Mouse (Mus musculus) regulatory T cell (primary cell): ENCODE results near the gene Vstm2a.

ENCODE experiments used
- in situ Hi-C: fragments of 300-600 bp; cut with MboI, MseI; formaldehyde crosslinking; loops from one replicate; pipeline ENCODE4 v1.15.1; 2025; ENCODE audit warnings: high pct_unique_total_duplicates

Vstm2a gene

DNA sequence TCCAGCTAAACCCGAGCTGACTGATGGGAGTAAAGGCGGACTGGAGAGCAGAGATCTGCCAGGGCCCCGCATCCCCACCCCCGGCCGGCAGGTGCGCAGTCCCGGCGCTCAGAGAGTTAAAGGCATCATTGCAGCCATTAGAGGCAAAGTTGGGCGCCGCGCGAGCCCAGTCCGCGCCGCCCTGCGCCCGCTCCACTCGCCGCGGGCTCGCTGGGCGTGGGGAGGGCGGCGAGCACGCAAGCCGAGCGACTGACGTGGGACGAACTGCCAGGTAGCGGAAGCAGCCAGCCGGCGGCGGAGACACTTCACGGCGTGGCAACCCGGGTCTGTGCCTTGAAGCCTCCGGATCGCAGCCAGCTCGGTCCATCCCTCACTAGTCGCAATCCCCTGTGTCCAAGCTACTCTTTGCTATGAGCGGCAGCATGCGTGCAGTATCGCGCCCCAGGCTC is at the start of gene Vstm2a:
Gene Vstm2a (plus strand): TSS at position 252 of the 449 bp plus-strand sequence.
- in situ Hi-C loops = no loop called here

DNA sequence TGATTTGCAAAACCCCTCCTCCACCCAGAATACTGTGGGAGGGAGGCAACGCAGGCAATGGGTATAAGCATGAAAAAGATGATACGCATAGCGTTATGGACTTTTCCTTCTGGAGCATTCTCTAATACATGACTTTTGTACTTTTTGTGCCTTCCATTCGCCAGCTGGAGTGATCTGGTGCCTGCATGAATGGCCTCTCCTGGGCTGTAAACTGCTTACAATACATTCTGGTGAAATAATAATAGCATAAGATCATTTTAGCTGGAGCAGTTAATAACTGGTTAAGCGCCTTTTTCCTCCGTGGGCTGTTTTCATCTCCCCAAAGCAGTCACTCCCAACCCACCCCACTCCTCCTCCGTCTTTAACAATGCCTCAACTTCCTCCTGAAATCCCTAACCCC is 513 bp upstream of the Vstm2a start:
- in situ Hi-C loops = no loop called here

DNA sequence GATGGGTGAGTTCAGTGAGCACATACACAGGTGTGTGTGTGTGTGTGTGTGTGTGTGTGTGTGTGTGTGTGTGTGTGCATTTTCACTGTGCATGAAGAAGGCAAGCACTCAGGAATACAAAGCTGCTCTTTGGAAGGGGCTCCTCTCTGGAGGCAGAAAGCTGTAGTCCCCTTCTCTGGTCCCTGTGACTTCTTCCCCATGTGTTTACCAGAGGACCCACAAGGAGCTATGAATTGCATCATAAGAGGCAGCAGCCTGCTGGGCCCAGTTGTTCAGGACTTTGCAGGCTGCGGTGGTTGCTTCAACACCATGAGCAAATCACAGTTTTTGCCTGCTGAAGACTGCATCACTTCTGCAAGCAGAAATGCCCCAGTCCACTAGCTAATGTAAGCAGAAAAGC is 776 bp downstream of the Vstm2a start:
- in situ Hi-C loops = no loop called here

DNA sequence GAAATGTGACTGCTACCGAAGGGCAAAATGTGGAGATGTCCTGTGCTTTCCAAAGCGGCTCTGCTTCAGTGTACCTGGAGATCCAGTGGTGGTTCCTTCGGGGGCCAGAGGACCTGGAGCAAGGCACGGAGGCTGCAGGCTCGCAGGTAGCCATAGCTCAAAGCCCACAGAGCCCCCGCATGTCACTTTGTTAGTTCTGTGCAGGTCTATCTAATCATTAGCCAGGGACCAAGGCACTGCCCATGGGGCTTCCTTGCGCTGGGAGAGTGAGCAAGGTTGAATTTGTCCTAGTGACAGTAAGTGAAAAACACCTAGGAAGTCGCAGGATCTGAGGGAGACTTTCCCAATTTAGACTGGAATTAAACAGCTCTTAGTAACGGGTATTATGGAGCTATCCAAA is 2.4 kb downstream of the Vstm2a start:
- in situ Hi-C loops = no loop called here

DNA sequence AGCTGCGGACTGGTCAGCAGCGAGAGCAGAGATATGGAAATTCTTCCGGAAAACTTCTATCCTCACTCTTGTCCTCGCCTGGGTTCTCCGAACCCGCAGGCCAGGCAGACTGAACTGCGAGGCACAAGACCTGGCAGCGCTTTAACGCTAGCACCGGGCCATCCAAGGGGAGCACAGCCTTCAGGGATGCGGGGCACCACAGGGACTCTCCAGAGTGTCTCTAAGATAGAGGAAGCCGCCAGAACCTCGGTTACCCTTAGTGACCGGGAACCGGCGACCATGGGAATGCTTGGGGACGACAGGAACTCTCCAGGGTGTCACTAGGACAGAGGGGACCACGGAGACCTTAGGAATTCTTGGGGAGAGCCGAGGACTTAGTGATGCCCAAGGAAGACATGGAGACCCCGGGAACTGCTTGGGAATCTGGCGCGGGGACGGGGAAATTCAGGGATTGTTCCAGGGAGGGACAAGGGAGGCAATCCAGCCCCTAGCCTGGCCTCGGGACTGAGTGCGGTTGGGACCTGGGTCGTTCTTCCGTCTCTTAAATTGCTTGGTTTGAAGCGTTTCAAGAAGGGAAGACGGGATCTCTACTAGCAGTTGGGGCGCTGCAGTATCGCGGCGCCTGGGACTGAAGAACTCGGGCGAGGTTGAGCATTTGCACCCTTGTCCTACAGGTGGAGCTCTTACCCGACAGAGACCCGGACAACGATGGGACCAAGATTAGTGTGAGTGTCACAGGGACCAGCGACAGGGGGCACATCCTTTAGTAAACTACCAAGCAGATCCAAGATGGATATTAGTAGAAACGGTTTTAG is 3.4 kb downstream of the Vstm2a start:
- in situ Hi-C loops = no loop called here

DNA sequence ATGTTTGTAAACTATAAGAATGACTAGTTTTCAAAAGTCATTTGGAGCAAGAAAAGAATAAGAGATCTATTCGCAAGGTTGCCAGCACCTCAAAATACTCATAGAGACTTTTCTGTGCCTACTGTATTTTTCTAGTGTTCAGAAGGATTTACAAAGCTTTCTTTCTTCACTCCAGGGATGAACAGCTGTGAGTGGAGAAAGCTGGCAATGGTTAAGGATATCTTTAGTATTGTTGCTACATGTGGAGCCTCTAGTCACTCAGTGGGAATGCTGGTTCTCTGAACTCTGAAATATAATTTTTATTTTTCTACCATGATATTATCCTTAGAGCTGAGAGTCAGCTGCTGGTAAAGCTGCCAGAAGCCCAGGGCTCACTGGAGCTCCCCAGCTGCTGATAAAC is 10.9 kb downstream of the Vstm2a start:
- in situ Hi-C loops = no loop called here

DNA sequence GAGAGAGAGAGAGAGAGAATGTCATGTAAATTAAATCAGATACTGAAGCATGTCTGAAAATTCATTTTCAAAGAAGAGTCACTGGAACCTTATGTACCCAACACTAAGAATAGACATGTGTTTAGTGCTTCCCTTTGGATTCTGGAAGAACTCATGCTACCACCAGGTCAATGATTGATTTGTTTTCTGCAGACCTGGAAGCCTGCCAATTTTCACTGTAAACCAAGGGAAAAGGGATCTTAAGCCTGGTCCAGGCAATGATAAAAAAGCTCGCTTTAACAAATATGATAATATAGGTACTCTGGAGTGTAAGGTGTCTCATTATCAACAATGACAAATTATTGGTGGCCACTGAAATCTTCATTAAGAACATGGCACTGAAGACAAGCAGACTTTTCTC is 32.9 kb downstream of the Vstm2a start:
- in situ Hi-C loops = no loop called here

DNA sequence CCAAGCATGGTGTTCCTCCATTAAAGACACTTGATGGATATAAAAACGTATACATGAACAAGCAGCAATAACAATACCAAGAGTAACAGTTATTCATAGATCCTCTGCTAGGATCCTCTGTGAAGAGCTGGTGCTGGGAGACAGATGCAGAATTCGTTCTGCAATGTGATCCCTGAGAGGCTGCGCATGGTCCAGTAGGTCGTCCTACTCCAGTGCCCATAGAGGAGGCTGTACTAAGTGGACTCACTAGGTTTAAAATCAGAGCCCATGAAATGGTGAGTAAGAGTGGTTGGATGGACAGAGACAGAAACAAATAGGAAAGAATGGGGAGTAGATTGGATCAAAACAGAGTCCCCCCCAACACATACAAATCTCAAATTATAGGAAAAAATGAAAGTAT is 35.4 kb downstream of the Vstm2a start:
- in situ Hi-C loops = no loop called here

DNA sequence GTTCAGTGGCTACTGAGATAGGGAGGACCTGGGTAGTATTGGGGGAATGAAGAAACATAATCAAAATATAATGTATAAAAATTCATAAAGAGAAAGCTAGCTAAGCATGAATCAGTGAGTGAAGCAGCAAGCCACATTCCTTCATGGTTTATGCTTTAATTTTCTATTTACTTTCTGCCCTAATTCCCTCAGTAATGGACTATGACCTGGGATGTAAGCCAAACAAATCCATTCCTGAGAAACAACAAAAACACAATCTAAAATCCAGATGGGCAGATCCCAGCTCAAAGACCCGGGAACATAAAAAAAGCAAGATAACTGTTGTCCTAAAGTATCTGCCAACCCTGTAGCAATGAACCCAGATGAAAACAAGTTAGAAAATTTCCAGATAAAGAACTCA is 39.0 kb downstream of the Vstm2a start:
- in situ Hi-C loops = no loop called here

DNA sequence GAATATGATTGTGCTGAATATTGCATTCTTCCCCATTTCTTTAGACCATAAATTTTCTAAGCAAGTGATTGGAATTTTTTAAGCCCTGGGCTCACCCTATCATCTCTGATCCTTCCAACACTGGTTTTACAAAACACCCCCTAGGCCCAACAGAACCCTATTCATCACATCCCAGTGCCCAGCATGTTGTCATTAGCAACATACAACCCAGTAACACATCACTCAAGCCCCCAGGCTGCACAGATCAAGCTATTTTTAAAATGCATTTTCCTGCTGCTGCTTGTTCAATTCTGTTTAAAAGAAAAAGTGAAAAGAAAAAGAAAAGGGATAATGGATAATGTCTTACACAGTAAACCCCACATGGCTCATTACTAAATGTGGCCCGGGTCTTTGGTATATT is 42.0 kb downstream of the Vstm2a start:
- in situ Hi-C loops = no loop called here

DNA sequence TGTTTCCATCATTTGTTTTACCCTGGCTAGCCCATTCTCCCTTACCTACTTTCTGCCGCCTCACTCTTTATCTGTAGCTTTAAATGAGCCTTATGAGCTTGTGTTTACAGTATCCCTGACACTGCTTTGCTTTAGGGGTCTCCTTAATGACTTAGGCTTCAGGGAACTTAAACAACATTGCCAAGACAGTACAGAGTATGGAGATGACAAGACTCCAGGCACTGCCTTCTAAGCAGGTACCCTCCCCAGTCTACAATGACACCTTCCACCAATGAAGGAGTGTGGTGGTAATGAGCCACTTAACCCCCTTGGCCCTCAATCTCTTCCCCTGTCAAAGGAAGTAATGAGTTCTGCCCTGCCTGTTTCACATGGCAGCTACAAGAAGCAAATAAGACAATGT is 42.4 kb downstream of the Vstm2a start:
- in situ Hi-C loops = no loop called here

DNA sequence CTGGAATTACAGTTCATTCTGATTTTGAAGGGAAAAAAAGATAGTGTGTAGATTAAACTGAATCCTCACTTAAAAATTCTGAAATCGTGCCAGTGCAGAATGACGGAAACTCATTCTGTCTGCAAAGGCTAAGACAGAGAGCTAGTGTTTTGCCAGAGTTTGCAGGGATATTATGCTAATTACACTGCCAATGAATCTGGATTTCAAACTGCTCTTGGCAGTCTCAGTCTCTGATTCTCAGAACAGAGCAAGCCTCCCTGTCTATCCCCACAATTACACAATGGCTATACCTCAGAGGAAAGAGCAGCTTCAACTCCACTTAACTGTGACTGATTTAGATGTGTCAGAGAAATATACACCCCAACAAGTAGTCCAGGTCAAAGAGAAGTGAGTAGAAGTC is 43.2 kb downstream of the Vstm2a start:
- in situ Hi-C loops = no loop called here

DNA sequence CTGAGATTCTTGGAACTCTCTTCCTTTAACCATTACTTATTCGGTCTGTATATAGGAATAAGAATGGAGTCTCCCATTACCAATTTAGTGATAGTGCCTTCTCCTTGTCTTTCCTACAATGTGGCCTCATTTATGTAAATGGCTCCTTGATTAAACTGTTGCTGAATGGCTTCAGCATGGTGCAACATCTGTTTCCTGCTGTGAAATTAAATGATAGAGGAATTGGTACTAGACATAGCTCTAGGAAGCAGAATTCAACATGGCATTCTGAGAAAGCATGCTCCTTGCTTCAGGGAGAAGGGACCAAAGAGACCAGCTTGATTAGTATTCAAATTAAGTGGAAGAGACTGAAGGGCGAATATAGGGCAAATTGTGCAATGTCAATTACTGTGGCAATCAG is 57.6 kb downstream of the Vstm2a start:
- in situ Hi-C loops = no loop called here

DNA sequence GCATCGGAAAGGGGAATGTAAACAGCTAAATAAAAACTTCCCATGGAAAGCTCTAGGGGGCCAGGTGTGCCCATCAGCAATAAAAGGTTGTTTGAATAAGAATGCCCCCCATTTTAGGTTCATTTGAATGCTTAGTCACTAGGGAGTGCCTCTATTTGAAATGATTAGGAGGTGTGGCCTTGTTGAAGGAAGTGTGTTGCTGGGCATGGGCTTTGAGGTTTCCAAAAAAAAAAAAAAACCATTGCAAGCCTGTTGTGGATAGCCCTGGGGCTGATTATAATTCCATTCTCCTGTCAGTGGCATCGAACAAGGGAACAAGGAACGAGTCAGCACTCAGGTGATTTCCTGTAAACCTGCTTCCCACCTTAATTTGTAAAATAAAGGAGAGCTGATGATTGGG is 87.7 kb downstream of the Vstm2a start:
- in situ Hi-C loops = no loop called here

DNA sequence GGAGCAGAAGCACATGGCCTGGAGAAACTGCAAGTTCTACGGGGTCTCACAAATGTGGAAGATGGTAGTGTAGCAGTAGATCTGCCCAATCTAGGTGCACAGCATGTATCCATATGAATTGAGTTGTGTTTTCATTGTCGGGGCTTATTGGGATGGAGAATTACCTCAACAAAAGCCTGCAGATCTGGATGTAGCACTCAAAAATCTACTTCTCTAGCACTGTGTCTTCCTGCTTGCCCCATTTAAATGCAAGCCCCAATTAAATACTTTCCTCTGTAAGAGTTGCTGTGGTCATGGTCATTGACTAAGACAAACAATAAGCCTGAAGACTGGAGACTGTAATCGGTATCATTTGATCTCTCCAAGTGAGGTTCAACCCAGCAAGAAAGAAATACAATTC is 88.2 kb downstream of the Vstm2a start:
- in situ Hi-C loops = no loop called here

DNA sequence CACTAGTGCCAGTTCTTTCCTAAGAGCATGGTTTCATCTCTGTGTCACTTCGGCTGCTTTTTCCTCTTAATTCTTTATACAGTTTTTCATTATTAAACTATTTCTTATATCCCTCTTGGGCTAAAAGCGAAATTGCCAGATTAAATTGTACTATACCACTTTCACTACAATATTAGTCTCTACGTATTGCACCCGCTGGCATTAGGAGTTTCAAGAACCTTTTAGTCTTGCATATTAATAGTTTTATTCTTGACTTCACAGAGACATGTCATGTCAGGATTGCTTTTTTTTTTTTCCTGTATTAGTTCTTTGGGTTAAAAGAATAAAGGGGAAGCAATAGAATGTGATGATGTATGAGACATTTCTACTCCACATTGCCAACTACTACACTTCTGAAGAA is 94.4 kb downstream of the Vstm2a start:
- in situ Hi-C loops = no loop called here

DNA sequence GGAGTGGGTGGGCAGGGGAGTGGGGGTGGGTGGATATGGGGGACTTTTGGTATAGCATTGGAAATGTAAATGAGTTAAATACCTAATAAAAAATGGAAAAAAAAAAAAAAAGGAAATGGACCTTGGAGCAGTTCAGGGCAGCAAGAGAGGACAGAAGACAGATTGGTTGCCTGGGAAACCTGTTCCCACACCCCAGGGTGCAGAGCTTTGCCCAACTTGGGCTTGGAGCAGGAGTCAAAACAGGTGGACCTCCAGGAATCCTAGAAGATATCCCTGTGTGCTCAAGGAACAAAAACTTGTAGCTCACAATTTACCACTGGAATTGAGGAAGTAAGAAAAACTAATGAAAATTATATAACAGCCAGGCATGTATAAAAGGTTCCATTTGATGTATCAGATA is 96.8 kb downstream of the Vstm2a start:
- in situ Hi-C loops = no loop called here

DNA sequence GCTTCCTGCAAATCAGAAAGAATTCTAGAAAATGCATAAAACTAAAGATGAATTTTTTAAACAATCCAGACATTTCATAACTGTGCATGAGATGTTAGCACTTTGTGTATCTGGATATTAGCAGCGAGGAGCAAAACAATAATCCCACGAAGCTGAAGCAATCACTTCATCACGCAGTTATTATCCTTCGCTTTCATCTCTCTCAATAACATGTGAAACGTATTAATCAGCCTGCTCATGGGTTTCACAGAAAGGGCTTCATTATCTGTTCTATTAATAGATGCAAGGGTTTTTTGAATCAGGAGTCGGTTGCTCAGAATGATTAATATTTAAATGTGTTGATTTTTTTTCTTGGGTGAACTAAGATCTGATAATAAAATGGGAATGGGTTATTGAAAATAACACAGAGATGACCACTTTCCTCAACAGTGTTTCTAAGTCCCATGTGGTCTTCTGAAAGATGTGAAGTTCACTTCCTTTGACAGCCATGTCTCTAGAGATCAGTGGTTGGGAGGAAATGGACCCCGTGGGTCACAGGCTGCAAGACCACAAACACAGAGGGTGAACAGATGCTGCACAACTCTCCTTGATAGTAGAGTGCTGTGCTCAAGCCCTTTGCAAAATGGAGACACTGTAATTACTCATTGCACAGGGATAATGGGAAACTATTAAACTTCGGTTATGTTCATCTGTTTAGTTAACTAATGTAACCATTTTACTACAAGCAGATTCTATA is 109.5 kb downstream of the Vstm2a start:
- in situ Hi-C loops = no loop called here

DNA sequence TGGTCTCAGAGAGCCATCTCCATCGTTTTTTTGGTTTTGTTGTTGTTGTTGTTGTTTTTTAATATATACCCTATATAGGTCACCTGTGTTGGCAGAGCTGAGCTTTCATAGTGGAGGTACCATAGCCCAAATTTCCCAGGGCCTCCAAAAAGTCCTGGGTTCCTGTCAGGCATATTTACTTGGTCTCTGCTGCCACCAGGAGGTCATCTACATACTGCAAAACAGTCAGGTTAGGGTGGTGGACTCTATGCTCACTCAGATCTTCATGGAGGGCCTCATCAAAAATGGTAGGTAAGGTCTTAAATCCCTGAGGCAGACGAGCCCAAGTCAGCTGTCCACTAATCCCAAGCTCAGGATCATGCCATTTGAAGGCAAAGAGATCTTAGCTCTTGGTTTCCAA is 146.1 kb downstream of the Vstm2a start:
- in situ Hi-C loops = no loop called here

DNA sequence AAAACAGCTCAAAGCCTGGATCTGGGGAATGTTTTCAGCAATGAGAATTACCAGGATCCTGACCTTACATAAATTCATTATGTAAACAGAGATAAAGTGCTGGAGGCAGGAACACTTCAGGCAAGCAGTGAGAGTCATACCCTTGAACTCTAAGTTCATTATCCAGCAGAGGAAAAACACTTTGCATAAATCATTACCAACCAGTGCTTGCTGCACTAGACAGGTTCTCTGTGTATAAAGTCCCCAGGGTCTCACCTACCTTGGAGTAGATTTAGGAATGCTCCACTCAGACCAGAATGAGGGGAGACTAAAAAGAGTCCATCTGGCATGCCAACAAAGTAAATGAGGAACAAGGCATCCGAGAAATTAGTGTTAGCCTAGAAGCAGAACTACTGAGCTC is 154.2 kb downstream of the Vstm2a start:
- in situ Hi-C loops = no loop called here

DNA sequence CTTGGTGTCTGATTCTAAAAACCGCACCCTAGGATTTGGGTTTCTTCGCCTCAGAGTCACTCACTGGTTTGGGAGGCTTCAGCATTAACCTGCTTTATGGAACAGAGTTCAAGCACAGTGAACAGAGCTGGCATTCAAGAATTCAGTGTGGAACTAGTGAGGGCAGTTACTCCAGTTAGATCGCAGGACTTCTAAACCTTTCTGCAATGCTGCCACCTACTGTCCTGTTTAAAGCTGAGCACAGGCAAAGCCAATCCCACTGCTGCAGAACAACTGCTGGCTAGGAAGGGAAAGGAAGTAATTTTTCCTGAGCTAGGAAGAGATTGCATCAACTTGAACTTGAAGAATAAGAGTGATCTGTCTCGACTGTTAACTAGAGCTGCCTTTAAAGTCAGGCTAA is 155.1 kb downstream of the Vstm2a start:
- in situ Hi-C loops = no loop called here

DNA sequence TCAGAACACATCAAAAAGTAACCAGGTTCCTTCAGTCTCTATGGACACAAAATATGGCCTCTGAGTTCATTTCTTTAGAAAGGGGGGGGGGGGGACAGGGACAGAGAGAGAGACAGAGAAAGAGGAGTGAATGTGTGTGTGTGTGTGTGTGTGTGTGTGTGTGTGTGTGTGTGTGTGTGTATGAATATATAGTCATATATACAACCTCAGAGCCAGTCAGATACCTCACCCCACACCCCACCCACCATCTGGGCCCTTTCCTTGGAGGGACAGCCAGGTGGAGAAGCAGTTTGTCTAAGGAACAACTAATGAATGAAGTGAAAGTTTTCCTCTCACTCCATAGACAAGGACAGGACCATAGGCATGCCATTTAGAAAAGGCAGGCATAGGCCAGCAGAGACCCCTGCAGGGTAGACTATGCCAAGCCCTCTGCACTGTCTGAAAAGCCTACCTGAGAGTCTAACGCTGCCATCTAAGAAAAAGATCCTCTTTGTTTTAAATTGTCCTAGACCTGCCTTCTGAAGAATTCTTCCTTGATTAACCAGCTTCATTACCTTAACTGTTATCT is 155.6 kb downstream of the Vstm2a start:
- in situ Hi-C loops = no loop called here
